Mouse (Mus musculus): Measurements from ENCODE around the gene Stmnd1. TPM values are rescaled to one million over a fixed set of nuclear protein-coding genes. Genes with fewer than 3 reads are reported as not detected.
"Not testable (repeated sequence)": the region's sequence is repeated elsewhere in the genome, so short reads cannot be mapped to it uniquely, and the experiment has no call there.

Stmnd1 gene
- polyA plus RNA-seq (2012; rRNA removed), result 0.14 and 0.15 TPM in 2 replicates

DNA sequence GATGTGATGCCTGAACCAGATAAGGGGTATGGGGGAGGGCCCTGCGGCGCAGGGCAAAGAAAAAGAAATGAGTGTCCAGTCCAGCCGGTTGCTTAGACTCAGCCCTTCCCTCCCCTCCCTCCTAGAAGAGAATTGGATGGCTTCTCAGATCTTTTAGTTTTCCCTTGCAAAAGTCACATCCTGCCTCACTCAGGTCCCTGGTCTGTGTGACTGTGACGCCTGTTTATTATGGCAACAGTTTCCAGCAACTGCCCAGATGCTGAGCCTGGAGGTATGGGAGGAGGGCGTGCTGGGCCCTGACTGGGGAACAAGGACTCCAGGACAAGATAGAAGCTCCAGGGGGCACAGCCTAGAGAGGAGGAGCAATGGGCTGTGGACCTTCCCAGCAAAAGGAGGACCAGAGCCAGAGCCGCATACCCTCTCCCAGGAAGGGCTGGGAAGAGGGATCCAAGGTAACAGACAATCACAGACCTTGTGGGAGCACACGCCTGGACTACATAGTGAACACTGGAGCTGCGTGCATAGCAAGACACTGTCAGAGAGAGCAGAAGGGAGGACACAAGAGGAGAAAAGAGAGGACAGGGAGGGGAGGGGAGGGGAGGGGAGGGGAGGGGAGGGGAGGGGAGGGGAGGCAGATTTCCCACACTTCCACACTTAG, at the start of gene Stmnd1:
Gene Stmnd1, plus strand, starts transcription at position 269 of the 658 bp plus-strand sequence.
- Histone ChIP-seq H3K4me3 (replicated peaks; ENCODE audit: insufficient read depth, low read depth, low read length) (no peak within 1 kb of the TSS), H3K27ac (ENCODE audit: insufficient read depth, low read length) (no peak within 1 kb of the TSS), H3K27me3 (ENCODE audit: control insufficient read depth, insufficient read depth, low read length) (no peaks in the 10 kb centered on the region), H3K4me1 (ENCODE audit: control insufficient read depth, insufficient read depth, low read length) (no peaks in the 10 kb centered on the region)
- no peak for TF ChIP-seq POLR2A (IDR thresholded peaks at IDR 0.05; ENCODE audit: borderline replicate concordance, insufficient read depth, low read length)
- no peak for TF ChIP-seq CTCF (IDR thresholded peaks at IDR 0.05; ENCODE audit: borderline replicate concordance, insufficient read depth, low read depth, low read length)
- WGBS, result 27% methylated on average over 8 of the region's 8 CpGs
- no peak for DNase-seq

DNA sequence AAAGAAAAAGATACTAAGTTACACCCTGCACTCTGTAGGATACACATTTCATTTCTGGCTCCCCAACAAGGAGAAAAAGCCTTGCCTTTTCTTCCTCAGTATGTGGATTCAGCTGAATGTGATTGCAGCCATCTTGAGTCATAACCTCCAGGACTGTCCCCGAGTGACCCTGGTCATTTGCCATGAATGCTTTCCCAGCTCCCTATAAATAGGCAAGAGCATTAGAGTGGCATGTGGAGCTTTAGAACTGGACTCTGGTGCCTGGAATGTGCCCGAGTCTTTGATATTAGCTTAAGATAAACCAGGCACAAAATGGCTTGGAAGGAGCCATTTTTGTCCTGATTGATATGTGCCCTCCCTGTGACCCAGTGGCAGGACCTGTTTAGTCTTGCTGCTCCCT, 46.6 kb upstream of the Stmnd1 start:
- 41% methylated on average over 2 of the region's 2 CpGs for WGBS
- DNase-seq, result no peak
- Histone ChIP-seq H3K4me3 (replicated peaks; ENCODE audit: insufficient read depth, low read depth, low read length) (no peak overlapping the region), H3K27ac (ENCODE audit: insufficient read depth, low read length) (no peak overlapping the region), H3K27me3 (ENCODE audit: control insufficient read depth, insufficient read depth, low read length) (no peaks in the 10 kb centered on the region; the same call in 1 of the 2 replicates), H3K4me1 (ENCODE audit: control insufficient read depth, insufficient read depth, low read length) (no peaks in the 10 kb centered on the region)
- TF ChIP-seq CTCF (IDR thresholded peaks at IDR 0.05; ENCODE audit: borderline replicate concordance, insufficient read depth, low read depth, low read length) (no peak), POLR2A (IDR thresholded peaks at IDR 0.05; ENCODE audit: borderline replicate concordance, insufficient read depth, low read length) (no peak)

DNA sequence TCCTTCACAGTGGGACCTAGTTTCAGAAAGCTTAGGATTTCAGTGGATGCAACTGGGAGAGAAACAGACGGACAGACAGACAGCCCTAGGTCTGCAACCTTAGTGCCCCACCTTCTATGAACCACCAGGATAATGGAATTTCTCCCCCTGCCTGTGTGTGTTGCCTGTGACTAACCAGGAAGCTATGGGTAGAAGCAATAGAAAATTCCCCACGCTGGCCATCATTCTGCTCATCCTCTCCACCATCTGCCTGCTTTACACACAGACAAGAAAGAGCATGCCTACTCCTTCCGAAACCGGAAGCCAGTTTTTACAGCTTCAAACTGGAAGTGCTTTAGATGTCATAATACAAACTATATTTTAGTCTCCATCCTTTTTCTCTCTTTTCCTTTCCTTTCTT, 46.0 kb upstream of the Stmnd1 start:
- Histone ChIP-seq H3K4me1 (ENCODE audit: control insufficient read depth, insufficient read depth, low read length) (no peaks in the 10 kb centered on the region), H3K4me3 (replicated peaks; ENCODE audit: insufficient read depth, low read depth, low read length) (no peak overlapping the region), H3K27ac (ENCODE audit: insufficient read depth, low read length) (no peak overlapping the region), H3K27me3 (ENCODE audit: control insufficient read depth, insufficient read depth, low read length) (no peaks in the 10 kb centered on the region; the same call in 1 of the 2 replicates)
- TF ChIP-seq CTCF (IDR thresholded peaks at IDR 0.05; ENCODE audit: borderline replicate concordance, insufficient read depth, low read depth, low read length) (no peak), POLR2A (IDR thresholded peaks at IDR 0.05; ENCODE audit: borderline replicate concordance, insufficient read depth, low read length) (no peak)
- WGBS, result 82% methylated on average over 4 of the region's 4 CpGs
- no peak for DNase-seq

DNA sequence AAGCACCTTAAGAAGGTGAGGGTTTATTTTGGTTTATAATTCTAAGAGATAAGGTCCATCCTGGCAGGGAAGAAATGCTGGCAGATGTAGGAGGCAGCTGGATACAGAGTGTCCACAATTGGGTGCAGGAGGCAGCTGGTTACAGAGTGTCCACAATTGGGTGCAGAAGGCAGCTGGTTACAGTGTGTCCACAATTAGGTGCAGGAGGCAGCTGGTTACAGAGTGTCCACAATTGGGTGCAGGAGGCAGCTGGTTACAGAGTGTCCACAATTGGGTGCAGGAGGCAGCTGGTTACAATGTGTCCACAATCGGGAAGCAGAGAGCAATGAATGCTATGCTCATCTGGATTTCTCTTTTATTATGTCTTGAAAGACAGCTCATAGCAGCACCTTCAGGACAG, 44.8 kb upstream of the Stmnd1 start:
- H3K4me3 ChIP-seq (replicated peaks; ENCODE audit: insufficient read depth, low read depth, low read length); H3K27ac ChIP-seq (ENCODE audit: insufficient read depth, low read length); DNase-seq; H3K27me3 ChIP-seq (ENCODE audit: control insufficient read depth, insufficient read depth, low read length); H3K4me1 ChIP-seq (ENCODE audit: control insufficient read depth, insufficient read depth, low read length): not testable (repeated sequence)
- WGBS, result 100% methylated on average over 1 of the region's 1 CpGs

DNA sequence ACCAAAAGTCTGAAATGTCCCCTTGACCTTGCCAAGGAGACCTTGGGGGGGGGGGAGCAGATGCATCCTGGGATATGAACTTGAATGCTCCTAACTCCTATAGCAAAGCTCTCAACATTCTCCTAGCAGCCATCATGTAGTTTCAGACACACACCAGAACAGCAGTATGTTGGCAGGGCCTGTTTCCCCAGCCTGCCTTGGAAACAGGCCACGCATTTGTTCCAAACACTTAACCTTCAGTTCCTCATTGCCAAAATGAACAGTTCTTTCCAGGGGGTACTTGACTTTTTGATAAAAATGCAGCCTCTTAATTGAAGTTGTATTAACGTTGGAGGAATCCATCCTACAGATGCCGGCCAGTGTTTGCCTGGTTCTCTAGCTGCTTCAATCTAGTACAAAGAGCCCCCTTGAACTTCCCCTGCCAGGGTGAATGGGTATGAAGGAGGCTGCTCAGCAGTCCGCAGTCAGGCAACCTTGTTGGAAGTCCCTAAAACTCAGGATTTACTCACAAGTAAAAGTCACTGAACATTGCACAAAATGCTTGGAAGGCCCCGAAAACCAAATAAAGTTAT, 41.9 kb upstream of the Stmnd1 start:
- WGBS, result 33% methylated on average over 5 of the region's 5 CpGs

DNA sequence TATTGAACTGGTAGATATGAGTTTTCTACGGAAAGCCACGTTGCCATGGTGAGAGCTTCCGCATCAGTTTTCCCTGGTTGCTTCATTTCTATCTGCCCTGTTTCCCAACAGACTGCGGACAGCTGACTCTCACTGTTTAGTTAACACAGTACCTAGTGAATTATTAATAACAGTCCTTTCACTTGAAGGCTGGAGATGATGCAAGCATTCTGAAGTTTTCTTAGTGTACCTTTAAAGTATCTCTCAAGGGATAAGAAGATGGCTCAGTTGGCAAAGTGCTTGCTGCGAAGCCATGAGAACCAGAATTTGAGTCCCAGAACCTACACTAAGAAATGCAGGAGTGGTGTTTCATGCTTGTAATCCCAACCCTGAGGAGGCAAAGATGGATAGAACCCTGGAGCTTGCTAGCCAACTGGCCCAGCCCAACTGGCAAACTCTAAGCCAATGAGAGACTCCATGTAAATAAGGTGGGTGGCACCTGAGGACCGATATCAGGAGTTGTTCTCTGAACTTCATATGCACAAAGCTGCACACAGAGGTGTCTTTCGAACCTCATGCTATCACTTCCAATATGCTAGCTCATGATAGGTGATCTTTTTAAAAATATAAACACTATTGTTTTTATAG, 35.7 kb upstream of the Stmnd1 start:
- no peak overlapping the region for H3K4me3 ChIP-seq (replicated peaks; ENCODE audit: insufficient read depth, low read depth, low read length)
- DNase-seq, result no peak
- no peaks in the 10 kb centered on the region; the same call in 1 of the 2 replicates for H3K27me3 ChIP-seq (ENCODE audit: control insufficient read depth, insufficient read depth, low read length)
- no peak overlapping the region for H3K27ac ChIP-seq (ENCODE audit: insufficient read depth, low read length)
- 88% methylated on average over 7 of the region's 7 CpGs for WGBS
- no peaks in the 10 kb centered on the region for H3K4me1 ChIP-seq (ENCODE audit: control insufficient read depth, insufficient read depth, low read length)
- TF ChIP-seq CTCF (IDR thresholded peaks at IDR 0.05; ENCODE audit: borderline replicate concordance, insufficient read depth, low read depth, low read length), result no peak
- TF ChIP-seq POLR2A (IDR thresholded peaks at IDR 0.05; ENCODE audit: borderline replicate concordance, insufficient read depth, low read length), result no peak

More for the DNA sequence above, 41.9 kb upstream of the Stmnd1 start:
- DNase-seq, result no peak
- H3K27ac ChIP-seq (ENCODE audit: insufficient read depth, low read length), result no peak overlapping the region
- TF ChIP-seq CTCF (IDR thresholded peaks at IDR 0.05; ENCODE audit: borderline replicate concordance, insufficient read depth, low read depth, low read length), result no peak
- no peak for TF ChIP-seq POLR2A (IDR thresholded peaks at IDR 0.05; ENCODE audit: borderline replicate concordance, insufficient read depth, low read length)
- no peak overlapping the region for H3K4me3 ChIP-seq (replicated peaks; ENCODE audit: insufficient read depth, low read depth, low read length)
- no peaks in the 10 kb centered on the region for H3K4me1 ChIP-seq (ENCODE audit: control insufficient read depth, insufficient read depth, low read length)
- H3K27me3 ChIP-seq (ENCODE audit: control insufficient read depth, insufficient read depth, low read length), result no peaks in the 10 kb centered on the region; the same call in 1 of the 2 replicates

DNA sequence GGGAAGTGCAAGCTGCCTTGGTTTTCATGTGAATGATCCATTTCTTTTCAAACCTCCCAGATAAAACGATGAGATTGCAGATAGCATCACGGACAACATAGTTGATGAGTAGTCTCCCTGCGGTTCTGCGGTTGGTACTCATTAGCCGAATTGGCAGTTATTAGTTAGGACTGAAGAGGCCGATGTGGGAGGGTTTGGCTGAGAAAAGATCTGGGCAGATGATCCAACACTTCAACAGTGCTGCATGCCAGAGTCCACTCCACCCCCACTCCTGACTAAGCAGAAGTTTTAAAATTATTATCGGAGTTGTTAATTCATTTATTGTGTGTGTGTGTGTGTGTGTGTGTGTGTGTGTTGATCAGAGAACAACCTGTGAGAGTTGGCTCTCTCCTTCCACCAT, 34.7 kb upstream of the Stmnd1 start:
- WGBS, result 16% methylated on average over 7 of the region's 7 CpGs
- no peak overlapping the region for H3K27ac ChIP-seq (ENCODE audit: insufficient read depth, low read length)

More for the DNA sequence above, 34.7 kb upstream of the Stmnd1 start:
- Histone ChIP-seq H3K4me3 (replicated peaks; ENCODE audit: insufficient read depth, low read depth, low read length) (no peak overlapping the region), H3K4me1 (ENCODE audit: control insufficient read depth, insufficient read depth, low read length) (no peaks in the 10 kb centered on the region), H3K27me3 (ENCODE audit: control insufficient read depth, insufficient read depth, low read length) (no peaks in the 10 kb centered on the region; the same call in 1 of the 2 replicates)
- no peak for DNase-seq
- TF ChIP-seq CTCF (IDR thresholded peaks at IDR 0.05; ENCODE audit: borderline replicate concordance, insufficient read depth, low read depth, low read length), result no peak
- TF ChIP-seq POLR2A (IDR thresholded peaks at IDR 0.05; ENCODE audit: borderline replicate concordance, insufficient read depth, low read length), result no peak
